Mouse (Mus musculus) kidney, embryonic 16.5 days (tissue): ENCODE measurements at regions not wholly inside any gene's neighbourhood (a gene's known extent, or its start where the extent isn't known, plus 50 kb on each side); places are given as distances from the start of the nearest gene placed in this dataset.
A peak's percentile ranks its signal among the peaks of the same experiment; 100 is the strongest.

Experiments
- ATAC-seq: fragments of 200-750 bp; cut with Nextera tagmentation; 2 replicates; pipeline ENCODE4 v1.8.0; 2017; ENCODE audit warnings: moderate TSS enrichment; ENCODE audit not compliant: low FRiP score, low TSS enrichment
- H3K27ac ChIP-seq: fragments of 300-500 bp; sonication (generic); 2 replicates; pipeline ENCODE4 v1.5.1; 2014; ENCODE audit warnings: low read length
- H3K27me3 ChIP-seq: fragments of 300-500 bp; sonication (generic); 2 replicates; pipeline ENCODE4 v1.6.1; 2014; ENCODE audit warnings: low read length, control low read depth, mixed read lengths; ENCODE audit not compliant: insufficient read depth
- H3K36me3 ChIP-seq: fragments of 300-500 bp; sonication (generic); 2 replicates; pipeline ENCODE4 v1.6.1; 2014; ENCODE audit warnings: low read length, control low read depth, mixed read lengths; ENCODE audit not compliant: insufficient read depth
- H3K4me1 ChIP-seq: fragments of 300-500 bp; sonication (generic); 2 replicates; pipeline ENCODE4 v1.6.1; 2014; ENCODE audit warnings: low read length, control low read depth, mixed read lengths; ENCODE audit not compliant: insufficient read depth
- H3K4me2 ChIP-seq: fragments of 300-500 bp; sonication (generic); replicated peaks from 2 replicates; pipeline ENCODE4 v1.6.1; 2014; ENCODE audit warnings: low read depth, low read length
- H3K4me3 ChIP-seq: fragments of 300-500 bp; sonication (generic); 2 replicates; pipeline ENCODE4 v1.5.1; 2014; ENCODE audit warnings: mild to moderate bottlenecking, low read length
- H3K9ac ChIP-seq: fragments of 300-500 bp; sonication (generic); replicated peaks from 2 replicates; pipeline ENCODE4 v1.6.1; 2014; ENCODE audit warnings: low read length
- H3K9me3 ChIP-seq: fragments of 300-500 bp; sonication (generic); 2 replicates; pipeline ENCODE4 v1.6.1; 2016; ENCODE audit warnings: low read length, control low read depth
- WGBS: fragments of 180-500 bp; shearing (Covaris S2); extraction: QIAGEN DNeasy Blood & Tissue Kit; methylation state at CpG from one replicate; pipeline ENCODE4 v1.1.7; 2014; 5-methylcytosine and 5-hydroxymethylcytosine counted together

- no peaks in the 10 kb centered on the region for H3K36me3 ChIP-seq
- H3K9ac ChIP-seq = no peak overlapping the region
- no peaks in the 10 kb centered on the region for H3K27me3 ChIP-seq
- no peak overlapping the region for H3K4me2 ChIP-seq
- no peak overlapping the region for H3K27ac ChIP-seq
- WGBS = 60% methylated on average over 5 of the region's 5 CpGs
- no peak overlapping the region for H3K4me3 ChIP-seq
- no peaks in the 10 kb centered on the region for H3K4me1 ChIP-seq
- H3K9me3 ChIP-seq = no peaks in the 10 kb centered on the region
- ATAC-seq = peak; percentile 46; the same call in 1 of the 2 replicates
These were observed 92.3 kb upstream of the Cd93 start for GRCm38 (mm10) chr2:148535562-148536180.

GRCm38 (mm10) chr2:148532051-148532450 lies 88.7 kb upstream of the Cd93 start:
- Histone ChIP-seq H3K27ac (no peak overlapping the region), H3K4me1 (no peaks in the 10 kb centered on the region), H3K4me3 (no peak overlapping the region), H3K9me3 (no peaks in the 10 kb centered on the region), H3K4me2 (no peak overlapping the region), H3K9ac (no peak overlapping the region), H3K36me3 (no peaks in the 10 kb centered on the region), H3K27me3 (no peaks in the 10 kb centered on the region)
- WGBS = 56% methylated on average over 4 of the region's 4 CpGs
- no peak for ATAC-seq

GRCm38 (mm10) chr2:148530546-148530945 lies 87.2 kb upstream of the Cd93 start:
- Histone ChIP-seq H3K36me3 (no peaks in the 10 kb centered on the region), H3K4me1 (no peaks in the 10 kb centered on the region), H3K4me3 (no peak overlapping the region), H3K27me3 (no peaks in the 10 kb centered on the region), H3K9ac (no peak overlapping the region), H3K9me3 (no peaks in the 10 kb centered on the region), H3K4me2 (no peak overlapping the region), H3K27ac (no peak overlapping the region)
- WGBS = 58% methylated on average over 4 of the region's 4 CpGs
- ATAC-seq = no peak

- Histone ChIP-seq H3K36me3 (no peaks in the 10 kb centered on the region), H3K27me3 (no peaks in the 10 kb centered on the region), H3K4me3 (no peak overlapping the region), H3K9ac (no peak overlapping the region), H3K27ac (no peak overlapping the region), H3K9me3 (no peaks in the 10 kb centered on the region), H3K4me1 (no peaks in the 10 kb centered on the region), H3K4me2 (no peak overlapping the region)
- no peak for ATAC-seq
- WGBS = 19% methylated on average over 2 of the region's 2 CpGs
These were observed 86.5 kb upstream of the Cd93 start for GRCm38 (mm10) chr2:148529900-148530299.

GRCm38 (mm10) chr2:148527755-148528154 lies 84.4 kb upstream of the Cd93 start:
- ATAC-seq = no peak
- Histone ChIP-seq H3K4me1 (no peaks in the 10 kb centered on the region), H3K36me3 (no peaks in the 10 kb centered on the region), H3K4me2 (no peak overlapping the region), H3K4me3 (no peak overlapping the region), H3K9ac (no peak overlapping the region), H3K27me3 (no peaks in the 10 kb centered on the region), H3K9me3 (no peaks in the 10 kb centered on the region), H3K27ac (no peak overlapping the region)
- 79% methylated on average over 5 of the region's 5 CpGs for WGBS

GRCm38 (mm10) chr2:148525496-148525895 lies 82.1 kb upstream of the Cd93 start:
- H3K4me1 ChIP-seq = peaks cover 2% of the 10 kb centered on the region; the same call in 1 of the 2 replicates
- H3K9ac ChIP-seq = no peak overlapping the region
- no peaks in the 10 kb centered on the region for H3K27me3 ChIP-seq
- no peak for ATAC-seq
- H3K27ac ChIP-seq = no peak overlapping the region
- H3K36me3 ChIP-seq = no peaks in the 10 kb centered on the region
- no peaks in the 10 kb centered on the region for H3K9me3 ChIP-seq
- H3K4me3 ChIP-seq = no peak overlapping the region
- H3K4me2 ChIP-seq = no peak overlapping the region
- 89% methylated on average over 6 of the region's 6 CpGs for WGBS

- Histone ChIP-seq H3K27ac (no peak overlapping the region), H3K4me3 (no peak overlapping the region), H3K9ac (no peak overlapping the region), H3K4me2 (no peak overlapping the region), H3K9me3 (no peaks in the 10 kb centered on the region), H3K36me3 (no peaks in the 10 kb centered on the region), H3K4me1 (peaks cover 8% of the 10 kb centered on the region; the same call in 1 of the 2 replicates), H3K27me3 (no peaks in the 10 kb centered on the region)
- WGBS = 76% methylated on average over 3 of the region's 3 CpGs
- ATAC-seq = no peak
These were observed 80.0 kb upstream of the Cd93 start for GRCm38 (mm10) chr2:148523401-148523800.

- ATAC-seq = no peak
- Histone ChIP-seq H3K4me2 (no peak overlapping the region), H3K36me3 (no peaks in the 10 kb centered on the region), H3K27ac (no peak overlapping the region), H3K9me3 (no peaks in the 10 kb centered on the region), H3K9ac (no peak overlapping the region), H3K4me1 (peaks cover 8% of the 10 kb centered on the region; the same call in 1 of the 2 replicates), H3K27me3 (no peaks in the 10 kb centered on the region), H3K4me3 (no peak overlapping the region)
- 79% methylated on average over 2 of the region's 2 CpGs for WGBS
These were observed 79.6 kb upstream of the Cd93 start for GRCm38 (mm10) chr2:148522936-148523335.

GRCm38 (mm10) chr2:148521966-148522575 lies 78.7 kb upstream of the Cd93 start:
- Histone ChIP-seq H3K27ac (no peak overlapping the region), H3K4me3 (no peak overlapping the region), H3K9ac (no peak overlapping the region), H3K36me3 (no peaks in the 10 kb centered on the region), H3K27me3 (no peaks in the 10 kb centered on the region), H3K9me3 (no peaks in the 10 kb centered on the region), H3K4me1 (peaks cover 8% of the 10 kb centered on the region; the same call in 1 of the 2 replicates), H3K4me2 (no peak overlapping the region)
- 57% methylated on average over 5 of the region's 5 CpGs for WGBS
- no peak for ATAC-seq

- no peaks in the 10 kb centered on the region for H3K36me3 ChIP-seq
- WGBS = 68% methylated on average over 7 of the region's 7 CpGs
- H3K4me2 ChIP-seq = no peak overlapping the region
- no peak overlapping the region for H3K27ac ChIP-seq
- H3K4me1 ChIP-seq = peaks cover 8% of the 10 kb centered on the region; the same call in 1 of the 2 replicates
- no peaks in the 10 kb centered on the region for H3K9me3 ChIP-seq
- H3K27me3 ChIP-seq = no peaks in the 10 kb centered on the region
- no peak overlapping the region for H3K9ac ChIP-seq
- no peak overlapping the region for H3K4me3 ChIP-seq
- no peak for ATAC-seq
These were observed 76.9 kb upstream of the Cd93 start for GRCm38 (mm10) chr2:148520291-148520690.
